Mouse (Mus musculus): ENCODE results near the gene Cdk20.

GRCm38 (mm10) chr13:64489886-64490285 lies 57.8 kb downstream of the Cdk20 start:
- TF ChIP-seq POLR2A (IDR thresholded peaks at IDR 0.05; ENCODE audit: insufficient read length, low read depth) (no peak), TCF12 (IDR thresholded peaks at IDR 0.05; ENCODE audit: insufficient read depth, poor library complexity, severe bottlenecking) (no peak), MAX (IDR thresholded peaks at IDR 0.05; ENCODE audit: low read depth) (no peak), POLR2AphosphoS2 (IDR thresholded peaks at IDR 0.05; ENCODE audit: insufficient read length, low read depth) (no peak), CEBPB (IDR thresholded peaks at IDR 0.05; ENCODE audit: insufficient read depth, poor library complexity, severe bottlenecking) (no peak), REST (IDR thresholded peaks at IDR 0.05; ENCODE audit: insufficient read depth, insufficient read length) (no peak)

Measured in myocyte (in vitro differentiated cells).